Mouse (Mus musculus) heart, adult 2 months (tissue): ENCODE measurements at regions not wholly inside any gene's neighbourhood (a gene's known extent, or its start where the extent isn't known, plus 50 kb on each side); places are given as distances from the start of the nearest gene placed in this dataset.
A peak's percentile ranks its signal among the peaks of the same experiment; 100 is the strongest.
"Not testable (repeated sequence)": the region's sequence is repeated elsewhere in the genome, so short reads cannot be mapped to it uniquely, and the experiment has no call there.

Source experiments
- DNase-seq, 2 experiments: peaks; one replicate each; pipeline ENCODE4 v3.0.0; 2021
- H3K27ac ChIP-seq: fragments of 200-600 bp; 2 replicates; pipeline ENCODE4 v1.8.1; 2022
- H3K27me3 ChIP-seq: fragments of 200-500 bp; 2 replicates; pipeline ENCODE4 v1.6.1; 2012; ENCODE audit warnings: mild to moderate bottlenecking, low read length, inconsistent platforms, mixed read lengths; ENCODE audit not compliant: control insufficient read depth, insufficient read depth
- H3K36me3 ChIP-seq: fragments of 200-500 bp; 2 replicates; pipeline ENCODE4 v1.6.1; 2012; ENCODE audit warnings: low read length, inconsistent platforms; ENCODE audit not compliant: control insufficient read depth, insufficient read depth
- H3K4me1 ChIP-seq: fragments of 200-500 bp; 2 replicates; pipeline ENCODE4 v1.6.1; 2011; ENCODE audit warnings: low read length; ENCODE audit not compliant: control insufficient read depth, insufficient read depth
- H3K4me3 ChIP-seq: fragments of 200-600 bp; 2 replicates; pipeline ENCODE4 v1.8.1; 2022
- H3K79me2 ChIP-seq: fragments of 200-500 bp; replicated peaks from 2 replicates; pipeline ENCODE4 v1.6.1; 2012; ENCODE audit warnings: mild to moderate bottlenecking, inconsistent platforms, low read length, moderate library complexity, mixed read lengths; ENCODE audit not compliant: control insufficient read depth, insufficient read depth
- H3K9ac ChIP-seq: fragments of 200-500 bp; 2 replicates; pipeline ENCODE4 v1.6.1; 2012; ENCODE audit warnings: low read depth, mild to moderate bottlenecking, control low read depth, inconsistent platforms, low read length, mixed read lengths
- CTCF ChIP-seq: fragments of 200-600 bp; IDR thresholded peaks from 2 replicates; pipeline ENCODE4 v1.8.1; 2022; ENCODE audit warnings: antibody characterized with exemption, mild to moderate bottlenecking, moderate library complexity
- EP300 ChIP-seq: fragments of 200-500 bp; IDR thresholded peaks from 2 replicates; pipeline ENCODE4 v1.6.1; 2011; ENCODE audit warnings: low read depth, low read length, control low read depth; ENCODE audit not compliant: insufficient read depth
- POLR2A ChIP-seq: fragments of 200-500 bp; IDR thresholded peaks from 2 replicates; pipeline ENCODE4 v1.6.1; 2011; ENCODE audit warnings: mild to moderate bottlenecking, low read depth, low read length, control low read depth; ENCODE audit not compliant: insufficient read depth
- WGBS: fragments of 180-500 bp; shearing (Covaris S2); methylation state at CpG from one replicate; pipeline ENCODE4 v1.1.7; 2018; 5-methylcytosine and 5-hydroxymethylcytosine counted together
- intact Hi-C: fragments of 180-260 bp; cut with DNase I; formaldehyde crosslinking; loops from one replicate; pipeline ENCODE4 v1.15.1; 2025

GRCm38 (mm10) chr19:27099921-27100320 lies 116.4 kb upstream of the Vldlr start:
- H3K27me3 ChIP-seq = no peaks in the 10 kb centered on the region
- 46% methylated on average over 1 of the region's 1 CpGs for WGBS
- H3K36me3 ChIP-seq = no peaks in the 10 kb centered on the region
- no peaks in the 10 kb centered on the region for H3K79me2 ChIP-seq
- H3K4me1 ChIP-seq = no peaks in the 10 kb centered on the region
- no peak overlapping the region for H3K4me3 ChIP-seq
- no peak overlapping the region for H3K9ac ChIP-seq
- intact Hi-C loops = loop anchor here (1.0 to 5.0 kb wide), 3 partner anchors 76 to 212 kb away; partner anchors contain the start of gene Vldlr
- TF ChIP-seq CTCF = no peak
- TF ChIP-seq EP300 = peak; percentile 94
- DNase-seq = peak; percentile 43 to 78
- H3K27ac ChIP-seq = peak overlapping the region; percentile 72

- Histone ChIP-seq H3K9ac (no peak overlapping the region), H3K27me3 (no peaks in the 10 kb centered on the region), H3K79me2 (no peaks in the 10 kb centered on the region), H3K36me3 (no peaks in the 10 kb centered on the region), H3K27ac (no peak overlapping the region), H3K4me1 (no peaks in the 10 kb centered on the region), H3K4me3 (no peak overlapping the region)
- TF ChIP-seq EP300 (no peak), POLR2A (no peak), CTCF (no peak)
- intact Hi-C loops = loop anchor here (10.0 kb wide), 1 partner anchor 376 kb away; no protein-coding TSS in a partner anchor
- WGBS = 75% methylated on average over 2 of the region's 2 CpGs
- no peak for DNase-seq
These were observed 105.8 kb upstream of the Vldlr start for GRCm38 (mm10) chr19:27110437-27110836.

GRCm38 (mm10) chr19:27120876-27121275 lies 95.4 kb upstream of the Vldlr start:
- WGBS = 80% methylated on average over 5 of the region's 5 CpGs
- intact Hi-C loops = loop anchor here (5.0 to 10.0 kb wide), 2 partner anchors 36 to 294 kb away; no protein-coding TSS in a partner anchor

GRCm38 (mm10) chr19:27122348-27122747 lies 93.9 kb upstream of the Vldlr start:
- no peak overlapping the region for H3K4me3 ChIP-seq
- no peaks in the 10 kb centered on the region for H3K27me3 ChIP-seq
- H3K27ac ChIP-seq = no peak overlapping the region
- H3K4me1 ChIP-seq = no peaks in the 10 kb centered on the region
- no peaks in the 10 kb centered on the region for H3K79me2 ChIP-seq
- WGBS = 87% methylated on average over 5 of the region's 5 CpGs
- TF ChIP-seq EP300 (no peak), CTCF (no peak), POLR2A (no peak)
- intact Hi-C loops = loop anchor here (5.0 to 10.0 kb wide), 2 partner anchors 35 to 292 kb away; no protein-coding TSS in a partner anchor
- no peak overlapping the region for H3K9ac ChIP-seq
- no peak for DNase-seq
- H3K36me3 ChIP-seq = no peaks in the 10 kb centered on the region

More at GRCm38 (mm10) chr19:27120876-27121275, 95.4 kb upstream of the Vldlr start:
- no peaks in the 10 kb centered on the region for H3K79me2 ChIP-seq
- no peaks in the 10 kb centered on the region for H3K36me3 ChIP-seq
- no peaks in the 10 kb centered on the region for H3K27me3 ChIP-seq
- no peak overlapping the region for H3K27ac ChIP-seq
- no peak overlapping the region for H3K4me3 ChIP-seq
- H3K9ac ChIP-seq = no peak overlapping the region
- no peak for TF ChIP-seq EP300
- H3K4me1 ChIP-seq = no peaks in the 10 kb centered on the region
- DNase-seq = no peak

- H3K4me3 ChIP-seq = no peak overlapping the region
- 82% methylated on average over 8 of the region's 8 CpGs for WGBS
- H3K27me3 ChIP-seq = no peaks in the 10 kb centered on the region
- intact Hi-C loops = loop anchor here (5.0 to 10.0 kb wide), 2 partner anchors 34 to 291 kb away; no protein-coding TSS in a partner anchor
- H3K79me2 ChIP-seq = no peaks in the 10 kb centered on the region
- DNase-seq = no peak
- no peak for TF ChIP-seq POLR2A
- no peak for TF ChIP-seq CTCF
- TF ChIP-seq EP300 = no peak
- H3K9ac ChIP-seq = no peak overlapping the region
- H3K4me1 ChIP-seq = no peaks in the 10 kb centered on the region
- no peak overlapping the region for H3K27ac ChIP-seq
- H3K36me3 ChIP-seq = no peaks in the 10 kb centered on the region
These were observed 93.0 kb upstream of the Vldlr start for GRCm38 (mm10) chr19:27123334-27123733.

GRCm38 (mm10) chr19:27123806-27124469 lies 92.3 kb upstream of the Vldlr start:
- intact Hi-C loops = loop anchor here (5.0 to 10.0 kb wide), 2 partner anchors 33 to 291 kb away; no protein-coding TSS in a partner anchor
- Histone ChIP-seq H3K79me2 (no peaks in the 10 kb centered on the region), H3K27ac (no peak overlapping the region), H3K9ac (no peak overlapping the region), H3K36me3 (no peaks in the 10 kb centered on the region), H3K4me1 (no peaks in the 10 kb centered on the region), H3K27me3 (no peaks in the 10 kb centered on the region), H3K4me3 (no peak overlapping the region)
- TF ChIP-seq POLR2A (no peak), CTCF (peak; percentile 70)
- WGBS = 42% methylated on average over 11 of the region's 11 CpGs
- peak; percentile 48 to 50 for DNase-seq

- intact Hi-C loops = loop anchor here (5.0 to 10.0 kb wide), 2 partner anchors 204 to 286 kb away; no protein-coding TSS in a partner anchor
These were observed 87.8 kb upstream of the Vldlr start for GRCm38 (mm10) chr19:27128501-27128900.

More at GRCm38 (mm10) chr19:27128501-27128900, 87.8 kb upstream of the Vldlr start:
- not testable (repeated sequence) for H3K4me1 ChIP-seq, H3K79me2 ChIP-seq, DNase-seq, H3K9ac ChIP-seq, H3K27me3 ChIP-seq, H3K27ac ChIP-seq, H3K4me3 ChIP-seq, H3K36me3 ChIP-seq
- 87% methylated on average over 4 of the region's 4 CpGs for WGBS
